Mouse (Mus musculus): Measurements from ENCODE around the gene Pim3. TPM values are rescaled to one million over a fixed set of nuclear protein-coding genes. Genes with fewer than 3 reads are reported as not detected.

Gene Pim3
- polyA plus RNA-seq, 1 experiment from 2014 or later, result 48.6 TPM

GRCm38 (mm10) chr15:88892876-88893275 is 30.9 kb downstream of the Pim3 start:
- H3K4me2 ChIP-seq, result no peak overlapping the region
- no peak overlapping the region for H3K4me3 ChIP-seq (ENCODE audit: low read depth, low read length)
- no peak overlapping the region for H3K9ac ChIP-seq
- H3K4me1 ChIP-seq (ENCODE audit: insufficient read depth), result no peaks in the 10 kb centered on the region
- H3K36me3 ChIP-seq (ENCODE audit: insufficient read depth), result no peaks in the 10 kb centered on the region
- 72% methylated on average over 5 of the region's 5 CpGs for WGBS
- H3K27ac ChIP-seq (ENCODE audit: low read depth), result no peak overlapping the region
- no peaks in the 10 kb centered on the region for H3K9me3 ChIP-seq (ENCODE audit: low read depth, low read length)
- no peaks in the 10 kb centered on the region for H3K27me3 ChIP-seq (ENCODE audit: insufficient read depth, low read length)
- no peak for TF ChIP-seq CTCF (IDR thresholded peaks at IDR 0.05; ENCODE audit: low read depth)
- ATAC-seq (ENCODE audit: insufficient read depth), result no peak
- DNase-seq, result no peak

- no peak for TF ChIP-seq CTCF (IDR thresholded peaks at IDR 0.05; ENCODE audit: low read depth)
- H3K4me3 ChIP-seq (ENCODE audit: low read depth, low read length), result no peak overlapping the region
- DNase-seq (no peak), ATAC-seq (ENCODE audit: insufficient read depth) (no peak)
- H3K27ac ChIP-seq (ENCODE audit: low read depth), result no peak overlapping the region
- no peaks in the 10 kb centered on the region for H3K9me3 ChIP-seq (ENCODE audit: low read depth, low read length)
- no peaks in the 10 kb centered on the region for H3K36me3 ChIP-seq (ENCODE audit: insufficient read depth)
- H3K4me1 ChIP-seq (ENCODE audit: insufficient read depth), result no peaks in the 10 kb centered on the region
- H3K9ac ChIP-seq, result no peak overlapping the region
- H3K4me2 ChIP-seq, result no peak overlapping the region
- H3K27me3 ChIP-seq (ENCODE audit: insufficient read depth, low read length), result no peaks in the 10 kb centered on the region
- 56% methylated on average over 7 of the region's 7 CpGs for WGBS
These were observed 33.1 kb downstream of the Pim3 start for GRCm38 (mm10) chr15:88895119-88895518.

DNA sequence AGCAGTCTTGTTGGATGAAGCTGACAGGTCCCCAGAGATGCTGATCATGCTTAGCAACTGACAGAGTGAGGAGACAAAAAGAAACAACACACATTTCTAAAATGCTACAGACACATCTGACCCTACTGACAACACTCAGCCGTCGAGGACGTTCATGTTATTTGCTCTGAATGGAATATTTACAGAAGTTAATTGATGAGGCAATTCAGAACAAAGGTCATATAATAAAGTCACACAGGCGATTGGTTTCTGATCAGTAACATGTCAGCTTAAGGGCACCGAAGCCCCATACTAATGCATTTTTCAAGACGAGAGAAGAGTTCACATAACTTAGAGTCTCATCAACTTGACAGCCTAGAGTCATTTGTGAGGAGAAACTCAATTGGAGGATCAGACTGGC is 33.9 kb downstream of the Pim3 start:
- no peak for TF ChIP-seq CTCF (IDR thresholded peaks at IDR 0.05; ENCODE audit: low read depth)
- ATAC-seq (ENCODE audit: insufficient read depth) (no peak), DNase-seq (no peak)
- no peak overlapping the region for H3K9ac ChIP-seq
- H3K4me2 ChIP-seq, result no peak overlapping the region
- 54% methylated on average over 6 of the region's 6 CpGs for WGBS
- no peak overlapping the region for H3K4me3 ChIP-seq (ENCODE audit: low read depth, low read length)
- no peak overlapping the region for H3K27ac ChIP-seq (ENCODE audit: low read depth)
- H3K27me3 ChIP-seq (ENCODE audit: insufficient read depth, low read length), result no peaks in the 10 kb centered on the region
- no peaks in the 10 kb centered on the region for H3K9me3 ChIP-seq (ENCODE audit: low read depth, low read length)
- H3K36me3 ChIP-seq (ENCODE audit: insufficient read depth), result no peaks in the 10 kb centered on the region
- H3K4me1 ChIP-seq (ENCODE audit: insufficient read depth), result no peaks in the 10 kb centered on the region

DNA sequence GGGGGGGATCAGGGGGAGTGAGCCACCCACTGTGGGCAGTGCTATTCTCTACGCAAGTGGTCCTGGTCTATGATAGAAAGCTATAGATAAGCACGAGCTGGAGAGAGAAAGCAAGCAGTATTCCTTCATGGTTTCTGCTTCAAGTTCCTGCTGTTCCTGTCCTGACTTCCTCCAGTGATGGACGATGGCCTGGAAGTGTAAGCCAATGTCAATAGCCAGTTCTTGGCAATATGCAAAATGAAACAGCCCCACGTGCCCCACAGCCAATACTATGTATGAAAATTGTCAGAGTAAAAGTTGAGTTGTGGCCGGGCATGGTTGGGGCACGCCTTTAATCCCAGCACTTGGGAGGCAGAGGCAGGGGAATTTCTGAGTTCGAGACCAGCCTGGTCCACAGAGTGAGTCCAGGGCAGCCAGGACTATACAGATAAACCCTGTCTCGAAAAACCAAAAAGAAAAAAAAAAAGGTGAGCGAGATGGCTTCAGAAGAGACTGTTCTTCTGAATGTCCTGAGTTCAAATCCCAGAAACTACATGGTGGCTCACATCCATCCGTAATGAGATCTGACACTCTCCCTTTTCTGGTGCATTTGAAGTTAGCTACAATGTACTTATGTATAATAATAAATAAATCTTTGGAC is 34.5 kb downstream of the Pim3 start:
- no peaks in the 10 kb centered on the region for H3K36me3 ChIP-seq (ENCODE audit: insufficient read depth)
- no peak overlapping the region for H3K4me2 ChIP-seq
- DNase-seq (no peak), ATAC-seq (ENCODE audit: insufficient read depth) (no peak)
- TF ChIP-seq CTCF (IDR thresholded peaks at IDR 0.05; ENCODE audit: low read depth), result no peak
- H3K9ac ChIP-seq, result no peak overlapping the region
- H3K4me1 ChIP-seq (ENCODE audit: insufficient read depth), result no peaks in the 10 kb centered on the region
- 76% methylated on average over 10 of the region's 10 CpGs for WGBS
- H3K27ac ChIP-seq (ENCODE audit: low read depth), result no peak overlapping the region
- no peak overlapping the region for H3K4me3 ChIP-seq (ENCODE audit: low read depth, low read length)
- no peaks in the 10 kb centered on the region for H3K9me3 ChIP-seq (ENCODE audit: low read depth, low read length)
- no peaks in the 10 kb centered on the region for H3K27me3 ChIP-seq (ENCODE audit: insufficient read depth, low read length)

DNA sequence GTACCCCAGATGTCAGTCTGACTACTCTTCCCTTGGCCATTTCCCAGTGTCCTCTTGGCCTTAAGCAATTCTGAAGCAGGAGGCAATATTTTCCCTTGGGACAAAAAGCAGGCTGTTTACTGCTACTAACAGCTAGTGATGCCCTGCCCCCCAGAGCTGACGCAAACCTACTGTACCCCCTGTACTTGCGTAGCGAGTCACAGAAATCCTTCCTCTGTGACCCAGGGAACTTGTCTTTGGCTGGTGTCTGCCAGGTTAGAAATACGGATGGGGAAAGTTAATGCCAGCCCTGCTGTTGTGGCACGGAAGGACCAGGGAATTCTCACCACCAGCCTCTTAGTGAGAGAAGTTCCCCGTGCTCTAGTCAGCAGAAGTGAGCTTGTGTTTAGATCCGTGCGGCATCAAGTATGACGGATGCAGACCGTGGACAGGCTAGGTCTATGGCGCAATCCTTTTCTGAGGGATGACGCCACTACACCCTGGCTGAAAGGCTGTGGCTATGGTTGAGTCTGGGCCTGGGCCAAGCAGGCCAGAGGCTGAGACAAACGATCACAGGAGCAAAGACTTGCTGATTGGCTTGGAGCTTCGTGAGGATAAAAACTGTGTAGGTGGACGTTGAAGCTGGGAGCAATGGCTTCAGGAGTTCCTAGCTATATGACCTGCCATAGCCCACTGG is 40.4 kb downstream of the Pim3 start:
- Histone ChIP-seq H3K27ac (ENCODE audit: low read depth) (no peak overlapping the region), H3K4me1 (ENCODE audit: insufficient read depth) (no peaks in the 10 kb centered on the region), H3K36me3 (ENCODE audit: insufficient read depth) (no peaks in the 10 kb centered on the region), H3K27me3 (ENCODE audit: insufficient read depth, low read length) (no peaks in the 10 kb centered on the region), H3K4me2 (no peak overlapping the region), H3K9me3 (ENCODE audit: low read depth, low read length) (no peaks in the 10 kb centered on the region), H3K9ac (no peak overlapping the region), H3K4me3 (ENCODE audit: low read depth, low read length) (no peak overlapping the region)
- TF ChIP-seq CTCF (IDR thresholded peaks at IDR 0.05; ENCODE audit: low read depth), result no peak
- 62% methylated on average over 15 of the region's 15 CpGs for WGBS
- DNase-seq (peak; percentile 28), ATAC-seq (ENCODE audit: insufficient read depth) (peak; percentile 70)

GRCm38 (mm10) chr15:88903086-88903485 is 41.1 kb downstream of the Pim3 start:
- H3K36me3 ChIP-seq (ENCODE audit: insufficient read depth), result no peaks in the 10 kb centered on the region
- H3K27ac ChIP-seq (ENCODE audit: low read depth), result no peak overlapping the region
- no peaks in the 10 kb centered on the region for H3K4me1 ChIP-seq (ENCODE audit: insufficient read depth)
- H3K4me2 ChIP-seq, result no peak overlapping the region
- no peak overlapping the region for H3K9ac ChIP-seq
- peak; percentile 18 for TF ChIP-seq CTCF (IDR thresholded peaks at IDR 0.05; ENCODE audit: low read depth)
- no peak for ATAC-seq (ENCODE audit: insufficient read depth)
- H3K27me3 ChIP-seq (ENCODE audit: insufficient read depth, low read length), result no peaks in the 10 kb centered on the region
- 97% methylated on average over 1 of the region's 1 CpGs for WGBS
- no peaks in the 10 kb centered on the region for H3K9me3 ChIP-seq (ENCODE audit: low read depth, low read length)
- DNase-seq, result no peak
- no peak overlapping the region for H3K4me3 ChIP-seq (ENCODE audit: low read depth, low read length)

DNA sequence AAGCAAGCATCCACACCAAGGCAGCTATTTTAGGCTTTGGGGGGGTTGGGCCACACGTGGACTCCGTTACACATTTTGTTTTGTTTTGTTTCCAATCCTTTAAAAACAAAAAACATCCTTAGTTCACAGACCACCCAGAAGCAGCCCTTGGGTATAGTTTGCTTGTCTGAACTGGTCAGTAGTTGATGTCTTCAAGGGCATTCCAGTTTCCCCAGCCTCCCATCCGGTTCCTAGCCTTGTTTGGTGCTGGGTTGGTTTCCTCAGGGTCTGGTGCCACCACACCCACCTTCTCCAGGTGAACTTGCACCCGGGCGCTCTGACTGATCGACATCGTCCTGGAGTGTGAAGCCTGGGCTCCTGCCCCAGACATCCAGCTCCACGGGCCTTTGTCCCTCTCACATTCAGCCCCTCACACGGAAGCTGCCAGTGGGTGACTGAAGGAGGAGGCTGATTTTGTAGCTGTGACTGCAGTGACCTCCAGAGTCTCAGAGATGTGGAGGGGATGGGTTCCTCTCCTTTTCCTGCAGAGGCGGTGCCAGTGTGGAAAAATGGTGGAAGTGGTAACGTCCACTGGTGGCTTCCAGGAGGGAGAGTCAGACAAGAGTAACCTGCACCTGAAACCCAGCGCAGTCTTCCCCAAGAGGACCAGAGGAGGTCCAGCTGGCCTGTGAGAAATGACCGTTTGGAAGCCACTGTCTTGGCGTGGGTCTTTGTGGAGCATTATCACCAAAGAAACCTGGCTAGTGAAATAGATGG is 42.2 kb downstream of the Pim3 start:
- no peak overlapping the region for H3K27ac ChIP-seq (ENCODE audit: low read depth)
- H3K9me3 ChIP-seq (ENCODE audit: low read depth, low read length), result no peaks in the 10 kb centered on the region
- no peaks in the 10 kb centered on the region for H3K4me1 ChIP-seq (ENCODE audit: insufficient read depth)
- DNase-seq (no peak), ATAC-seq (ENCODE audit: insufficient read depth) (no peak)
- no peak overlapping the region for H3K9ac ChIP-seq
- no peak for TF ChIP-seq CTCF (IDR thresholded peaks at IDR 0.05; ENCODE audit: low read depth)
- 76% methylated on average over 14 of the region's 14 CpGs for WGBS
- H3K4me3 ChIP-seq (ENCODE audit: low read depth, low read length), result no peak overlapping the region
- no peaks in the 10 kb centered on the region for H3K36me3 ChIP-seq (ENCODE audit: insufficient read depth)
- no peak overlapping the region for H3K4me2 ChIP-seq
- no peaks in the 10 kb centered on the region for H3K27me3 ChIP-seq (ENCODE audit: insufficient read depth, low read length)
